Mouse (Mus musculus) intestine, embryonic 15.5 days (tissue): ENCODE data around the gene Irf5. TPM values are rescaled to one million over a fixed set of nuclear protein-coding genes. Genes with fewer than 3 reads are reported as not detected.
A peak's percentile ranks its signal among the peaks of the same experiment; 100 is the strongest.

Source experiments
- ATAC-seq: fragments of 200-750 bp; cut with Nextera tagmentation; 2 replicates; pipeline ENCODE4 v1.8.0; 2017; ENCODE audit warnings: moderate TSS enrichment, moderate library complexity
- H3K27ac ChIP-seq: fragments of 300-500 bp; sonication (generic); 2 replicates; pipeline ENCODE4 v1.5.1; 2015; ENCODE audit warnings: mild to moderate bottlenecking, inconsistent platforms
- H3K27me3 ChIP-seq: fragments of 300-500 bp; sonication (generic); replicated peaks from 2 replicates; pipeline ENCODE4 v1.6.1; 2015; ENCODE audit warnings: inconsistent platforms
- H3K36me3 ChIP-seq: fragments of 300-500 bp; sonication (generic); 2 replicates; pipeline ENCODE4 v1.6.1; 2015; ENCODE audit warnings: inconsistent platforms
- H3K4me1 ChIP-seq: fragments of 300-500 bp; sonication (generic); replicated peaks from 2 replicates; pipeline ENCODE4 v1.6.1; 2015; ENCODE audit warnings: inconsistent platforms
- H3K4me2 ChIP-seq: fragments of 300-500 bp; sonication (generic); replicated peaks from 2 replicates; pipeline ENCODE4 v1.6.1; 2015; ENCODE audit warnings: mild to moderate bottlenecking, inconsistent platforms
- H3K4me3 ChIP-seq: fragments of 300-500 bp; sonication (generic); replicated peaks from 2 replicates; pipeline ENCODE4 v1.5.1; 2015; ENCODE audit warnings: inconsistent platforms
- H3K9ac ChIP-seq: fragments of 300-500 bp; sonication (generic); 2 replicates; pipeline ENCODE4 v1.6.1; 2015; ENCODE audit warnings: inconsistent platforms
- H3K9me3 ChIP-seq: fragments of 300-500 bp; sonication (generic); 2 replicates; pipeline ENCODE4 v1.6.1; 2016; ENCODE audit warnings: inconsistent platforms
- WGBS: fragments of 180-500 bp; shearing (Covaris S2); methylation state at CpG from one replicate; pipeline ENCODE4 v1.1.7; 2015; 5-methylcytosine and 5-hydroxymethylcytosine counted together
- polyA plus RNA-seq: library from polyadenylated mRNA; unstranded; fragments of >200 nt; fragmentation: Nextera tagmentation; extraction: Ambion mirVana; gene quantifications from 2 replicates; pipeline ENCODE4 v1.2.1, GENCODE M21; 2015

Gene Irf5
- polyA plus RNA-seq, 1 experiment from 2014 or later: 7.1 TPM

DNA sequence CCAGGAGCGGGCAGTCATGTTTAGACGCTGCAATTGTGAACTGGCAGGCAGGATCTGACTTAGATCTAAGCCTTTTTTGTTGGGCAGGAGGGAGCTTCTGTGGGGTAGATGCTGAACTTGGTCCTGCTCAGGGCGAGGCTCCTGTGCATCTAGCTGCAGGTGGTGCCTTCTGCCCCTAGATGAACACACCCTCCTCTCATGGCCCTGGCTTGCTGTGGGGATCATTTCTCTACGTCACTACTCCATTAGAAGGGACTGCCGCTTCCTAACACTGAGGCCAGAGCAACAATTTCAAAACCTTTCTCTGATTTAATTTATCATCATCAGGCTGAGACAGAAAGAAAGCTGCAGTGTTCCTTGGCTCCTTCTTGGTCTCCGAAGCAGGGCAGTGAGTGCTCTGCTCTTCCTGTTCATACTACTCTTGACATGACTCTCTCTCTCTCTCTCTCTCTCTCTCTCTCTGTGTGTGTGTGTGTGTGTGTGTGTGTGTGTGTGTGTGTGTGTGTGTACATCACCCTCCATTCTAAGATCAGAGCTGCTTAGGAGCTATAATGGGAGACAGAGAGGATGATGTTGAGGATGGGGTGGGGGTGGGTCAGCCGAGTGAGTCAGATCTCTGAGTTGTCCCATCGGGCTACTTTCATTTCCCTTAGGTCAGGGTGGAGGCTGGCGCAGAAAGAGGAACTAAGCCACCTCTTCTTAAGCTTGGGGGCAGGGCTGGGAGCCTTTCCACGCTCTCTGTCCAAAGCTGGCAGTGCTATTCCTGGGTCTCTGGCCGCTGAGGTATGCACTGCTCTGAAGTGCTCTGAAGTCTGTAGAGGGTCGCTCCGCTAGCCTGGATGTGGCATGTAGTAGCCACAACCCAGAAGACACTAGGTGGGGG, 2.4 kb downstream of the Irf5 start:
- no peak overlapping the region for H3K27ac ChIP-seq
- H3K4me3 ChIP-seq: 0 out of 2 replicates have a peak overlapping the region, but pooled peaks have one; percentile 61
- no peaks in the 10 kb centered on the region for H3K9me3 ChIP-seq

GRCm38 (mm10) chr6:29529444-29529820, 3.0 kb downstream of the Irf5 start:
- Histone ChIP-seq H3K4me2 (peak overlapping the region; percentile 99), H3K27ac (no peak overlapping the region), H3K27me3 (peaks cover 20% of the 10 kb centered on the region), H3K9me3 (no peaks in the 10 kb centered on the region), H3K4me3 (no peak overlapping the region), H3K4me1 (peaks cover 34% of the 10 kb centered on the region), H3K36me3 (no peaks in the 10 kb centered on the region), H3K9ac (no peak overlapping the region)
- 34% methylated on average over 2 of the region's 2 CpGs for WGBS
- ATAC-seq: no peak

More for the DNA sequence above, 2.4 kb downstream of the Irf5 start:
- 28% methylated on average over 13 of the region's 13 CpGs for WGBS
- peaks cover 40% of the 10 kb centered on the region for H3K4me1 ChIP-seq
- peak overlapping the region; percentile 99 for H3K4me2 ChIP-seq
- no peak for ATAC-seq
- H3K27me3 ChIP-seq: peaks cover 20% of the 10 kb centered on the region
- no peaks in the 10 kb centered on the region for H3K36me3 ChIP-seq
- no peak overlapping the region for H3K9ac ChIP-seq

GRCm38 (mm10) chr6:29530050-29530449, 3.6 kb downstream of the Irf5 start:
- Histone ChIP-seq H3K4me2 (no peak overlapping the region), H3K27me3 (peaks cover 20% of the 10 kb centered on the region), H3K4me1 (peaks cover 33% of the 10 kb centered on the region), H3K9ac (no peak overlapping the region), H3K36me3 (no peaks in the 10 kb centered on the region), H3K4me3 (no peak overlapping the region), H3K27ac (no peak overlapping the region), H3K9me3 (no peaks in the 10 kb centered on the region)
- no peak for ATAC-seq
- 49% methylated on average over 4 of the region's 4 CpGs for WGBS

GRCm38 (mm10) chr6:29535316-29535715, 8.9 kb downstream of the Irf5 start:
- H3K4me1 ChIP-seq: no peaks in the 10 kb centered on the region
- no peaks in the 10 kb centered on the region for H3K27me3 ChIP-seq
- WGBS: 63% methylated on average over 6 of the region's 6 CpGs
- no peak overlapping the region for H3K9ac ChIP-seq
- H3K9me3 ChIP-seq: no peaks in the 10 kb centered on the region
- H3K27ac ChIP-seq: no peak overlapping the region
- ATAC-seq: no peak
- H3K4me3 ChIP-seq: no peak overlapping the region
- H3K36me3 ChIP-seq: no peaks in the 10 kb centered on the region
- H3K4me2 ChIP-seq: no peak overlapping the region

GRCm38 (mm10) chr6:29536651-29537193, 10.3 kb downstream of the Irf5 start:
- Histone ChIP-seq H3K9me3 (no peaks in the 10 kb centered on the region), H3K4me3 (no peak overlapping the region), H3K9ac (no peak overlapping the region), H3K36me3 (peaks cover 7% of the 10 kb centered on the region; the same call in 1 of the 2 replicates), H3K4me1 (no peaks in the 10 kb centered on the region), H3K27ac (no peak overlapping the region), H3K4me2 (no peak overlapping the region), H3K27me3 (no peaks in the 10 kb centered on the region)
- 0 out of 2 replicates have a peak, but pooled peaks have one; percentile 26 for ATAC-seq
- WGBS: 72% methylated on average over 4 of the region's 4 CpGs

GRCm38 (mm10) chr6:29537221-29537620, 10.8 kb downstream of the Irf5 start:
- no peak overlapping the region for H3K4me2 ChIP-seq
- H3K9me3 ChIP-seq: no peaks in the 10 kb centered on the region
- H3K4me1 ChIP-seq: no peaks in the 10 kb centered on the region
- no peak overlapping the region for H3K9ac ChIP-seq
- no peaks in the 10 kb centered on the region for H3K27me3 ChIP-seq
- H3K27ac ChIP-seq: no peak overlapping the region
- no peak for ATAC-seq
- WGBS: 83% methylated on average over 3 of the region's 3 CpGs
- H3K4me3 ChIP-seq: no peak overlapping the region
- peaks cover 7% of the 10 kb centered on the region; the same call in 1 of the 2 replicates for H3K36me3 ChIP-seq

GRCm38 (mm10) chr6:29539502-29539901, 13.1 kb downstream of the Irf5 start:
- H3K27ac ChIP-seq: no peak overlapping the region
- no peaks in the 10 kb centered on the region for H3K4me1 ChIP-seq
- H3K36me3 ChIP-seq: peaks cover 17% of the 10 kb centered on the region; the same call in 1 of the 2 replicates
- no peak overlapping the region for H3K9ac ChIP-seq
- WGBS: 87% methylated on average over 8 of the region's 8 CpGs
- ATAC-seq: no peak
- no peaks in the 10 kb centered on the region for H3K9me3 ChIP-seq
- no peak overlapping the region for H3K4me2 ChIP-seq
- H3K27me3 ChIP-seq: no peaks in the 10 kb centered on the region
- no peak overlapping the region for H3K4me3 ChIP-seq

DNA sequence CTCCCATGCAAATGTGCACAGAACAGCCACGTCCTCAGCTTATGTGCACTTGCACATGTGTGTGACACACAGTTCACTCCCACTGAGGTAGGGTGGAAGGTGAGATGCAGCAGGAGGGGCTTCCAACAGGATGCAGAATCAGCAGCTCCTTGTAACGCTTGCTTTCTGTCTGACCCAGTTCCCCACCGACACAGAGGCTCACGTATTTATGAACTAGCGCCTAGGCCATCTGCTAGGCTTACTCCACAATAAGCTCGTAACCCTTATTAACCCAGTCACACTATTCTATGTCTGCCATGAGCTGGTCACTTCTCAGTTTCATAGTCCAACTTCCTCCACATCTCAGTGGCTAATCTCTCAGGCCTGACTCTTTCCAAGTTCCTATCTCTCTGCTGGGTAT, 13.8 kb downstream of the Irf5 start:
- H3K36me3 ChIP-seq: peaks cover 20% of the 10 kb centered on the region
- 84% methylated on average over 6 of the region's 6 CpGs for WGBS
- no peak for ATAC-seq

DNA sequence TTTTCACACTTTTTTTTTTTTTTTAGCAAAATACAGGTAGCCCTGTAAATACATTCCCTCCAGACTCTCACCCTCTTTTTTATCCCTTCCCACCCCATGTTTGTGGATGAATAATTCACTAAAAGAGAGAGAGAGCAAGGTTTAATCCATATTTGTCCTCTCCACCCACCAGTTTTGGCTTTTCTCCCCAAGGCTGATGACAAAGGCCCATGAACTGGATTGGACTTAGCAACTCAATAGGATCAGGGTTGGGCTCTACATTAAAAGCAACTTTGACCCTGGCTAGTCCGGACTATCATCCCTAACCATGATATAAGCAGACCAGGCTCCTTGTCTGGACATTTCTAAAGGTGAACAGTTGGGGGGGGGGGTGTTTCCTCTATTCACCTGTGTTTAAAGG, 14.5 kb downstream of the Irf5 start:
- no peak overlapping the region for H3K4me3 ChIP-seq
- 89% methylated on average over 1 of the region's 1 CpGs for WGBS
- no peaks in the 10 kb centered on the region for H3K9me3 ChIP-seq
- H3K4me1 ChIP-seq: no peaks in the 10 kb centered on the region
- no peak overlapping the region for H3K27ac ChIP-seq
- no peak for ATAC-seq
- H3K4me2 ChIP-seq: no peak overlapping the region
- H3K36me3 ChIP-seq: peaks cover 26% of the 10 kb centered on the region
- no peaks in the 10 kb centered on the region for H3K27me3 ChIP-seq
- H3K9ac ChIP-seq: no peak overlapping the region

More for the DNA sequence above, 13.8 kb downstream of the Irf5 start:
- Histone ChIP-seq H3K4me1 (no peaks in the 10 kb centered on the region), H3K4me3 (no peak overlapping the region), H3K27me3 (no peaks in the 10 kb centered on the region), H3K27ac (no peak overlapping the region), H3K4me2 (no peak overlapping the region), H3K9ac (no peak overlapping the region), H3K9me3 (no peaks in the 10 kb centered on the region)

DNA sequence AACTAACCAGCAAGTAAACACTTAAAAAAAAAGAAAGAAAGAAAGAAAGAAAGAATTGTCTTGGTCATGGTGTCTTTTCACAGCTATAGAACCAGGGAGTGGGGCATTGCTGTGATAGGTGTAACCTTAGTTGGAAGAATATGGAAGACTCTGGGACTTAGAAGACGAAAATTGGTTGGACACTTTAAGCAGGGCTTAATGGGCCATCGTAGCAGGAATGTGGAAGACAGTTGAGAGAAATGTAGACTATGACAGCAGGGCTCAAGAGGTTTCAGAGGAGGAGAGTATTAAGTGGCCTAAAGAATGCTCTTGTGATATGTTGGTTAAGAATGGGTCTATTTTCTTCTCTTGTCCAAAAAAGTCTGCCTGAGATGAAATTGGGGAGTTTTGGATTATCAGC, 19.2 kb downstream of the Irf5 start:
- ATAC-seq: no peak
- Histone ChIP-seq H3K36me3 (peaks cover 34% of the 10 kb centered on the region), H3K27ac (no peak overlapping the region), H3K4me1 (no peaks in the 10 kb centered on the region), H3K9me3 (no peaks in the 10 kb centered on the region), H3K9ac (no peak overlapping the region), H3K27me3 (no peaks in the 10 kb centered on the region), H3K4me2 (no peak overlapping the region), H3K4me3 (no peak overlapping the region)
- WGBS: 95% methylated on average over 2 of the region's 2 CpGs

DNA sequence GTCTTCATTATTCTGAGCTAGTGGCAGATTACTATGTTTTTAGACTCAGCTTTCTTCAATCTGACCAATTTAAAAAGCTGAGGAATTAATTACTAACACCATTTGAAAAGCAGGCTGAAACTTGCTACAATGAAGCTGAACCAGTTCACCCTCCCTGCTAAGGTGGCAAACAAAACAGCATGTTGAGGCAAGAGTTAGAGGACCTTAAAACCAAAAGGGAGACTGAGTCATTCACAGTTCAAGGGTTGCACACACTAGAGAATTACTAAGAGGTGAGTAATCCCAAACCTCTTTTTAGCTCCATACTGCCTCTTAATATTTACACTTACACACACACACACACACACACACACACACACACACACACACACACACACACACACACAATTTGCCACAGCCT, 21.2 kb downstream of the Irf5 start:
- H3K9ac ChIP-seq: no peak overlapping the region
- no peaks in the 10 kb centered on the region for H3K4me1 ChIP-seq
- no peak overlapping the region for H3K27ac ChIP-seq
- ATAC-seq: no peak
- no peak overlapping the region for H3K4me2 ChIP-seq
- no peak overlapping the region for H3K4me3 ChIP-seq
- H3K27me3 ChIP-seq: no peaks in the 10 kb centered on the region
- H3K9me3 ChIP-seq: no peaks in the 10 kb centered on the region
- peaks cover 35% of the 10 kb centered on the region for H3K36me3 ChIP-seq

DNA sequence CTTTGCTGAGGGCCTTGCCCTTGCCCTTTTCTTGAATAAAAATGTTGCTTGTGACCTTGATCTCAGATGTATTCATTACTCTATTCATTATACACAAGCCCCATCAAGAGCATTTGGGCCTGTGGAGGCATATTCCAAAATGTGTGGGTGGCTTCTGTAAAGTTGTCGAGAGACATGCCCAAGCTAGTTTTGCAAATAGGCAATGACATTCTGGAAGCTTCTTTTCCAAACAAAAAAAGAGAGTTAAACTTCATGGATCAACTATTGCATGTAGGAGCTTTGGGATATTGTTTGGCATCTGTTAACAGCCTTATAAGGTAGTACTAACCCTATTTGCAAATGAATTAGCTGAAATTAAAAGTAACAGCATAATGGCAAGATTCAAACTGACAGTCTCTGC, 21.7 kb downstream of the Irf5 start:
- Histone ChIP-seq H3K4me2 (no peak overlapping the region), H3K27me3 (no peaks in the 10 kb centered on the region), H3K36me3 (peaks cover 32% of the 10 kb centered on the region), H3K4me1 (no peaks in the 10 kb centered on the region), H3K9ac (no peak overlapping the region), H3K27ac (no peak overlapping the region), H3K4me3 (no peak overlapping the region), H3K9me3 (no peaks in the 10 kb centered on the region)
- ATAC-seq: no peak
- 92% methylated on average over 1 of the region's 1 CpGs for WGBS

DNA sequence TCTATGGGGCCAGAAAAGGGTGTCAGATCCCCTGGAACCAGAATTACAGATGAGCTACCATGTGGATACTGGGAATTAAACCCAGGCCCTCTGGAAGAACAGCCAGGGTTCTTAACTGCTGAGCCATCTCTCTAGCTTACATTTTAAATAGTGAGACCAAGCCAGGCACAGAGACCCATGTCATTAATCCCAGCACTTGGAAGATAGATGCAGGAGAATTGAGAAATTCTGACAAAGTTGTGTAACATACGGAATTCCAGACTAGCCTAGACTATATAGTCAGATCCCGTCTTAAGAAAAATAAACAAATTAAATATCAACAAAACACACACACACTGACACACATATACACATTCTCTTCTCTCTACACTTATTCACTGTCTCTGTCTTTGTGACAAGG, 26.1 kb downstream of the Irf5 start:
- H3K4me2 ChIP-seq: no peak overlapping the region
- peaks cover 26% of the 10 kb centered on the region for H3K36me3 ChIP-seq
- 69% methylated on average over 2 of the region's 2 CpGs for WGBS
- no peak overlapping the region for H3K27ac ChIP-seq
- no peaks in the 10 kb centered on the region for H3K27me3 ChIP-seq
- H3K9ac ChIP-seq: no peak overlapping the region
- no peak for ATAC-seq
- no peaks in the 10 kb centered on the region for H3K4me1 ChIP-seq
- H3K9me3 ChIP-seq: no peaks in the 10 kb centered on the region
- no peak overlapping the region for H3K4me3 ChIP-seq
